Mouse (Mus musculus) kidney, adult 11 months (tissue): ENCODE data around the gene Cd81.
A peak's percentile ranks its signal among the peaks of the same experiment; 100 is the strongest.

Source experiments
- DNase-seq: peaks from one replicate; pipeline ENCODE4 v3.0.0; 2022

The Cd81 gene

DNA sequence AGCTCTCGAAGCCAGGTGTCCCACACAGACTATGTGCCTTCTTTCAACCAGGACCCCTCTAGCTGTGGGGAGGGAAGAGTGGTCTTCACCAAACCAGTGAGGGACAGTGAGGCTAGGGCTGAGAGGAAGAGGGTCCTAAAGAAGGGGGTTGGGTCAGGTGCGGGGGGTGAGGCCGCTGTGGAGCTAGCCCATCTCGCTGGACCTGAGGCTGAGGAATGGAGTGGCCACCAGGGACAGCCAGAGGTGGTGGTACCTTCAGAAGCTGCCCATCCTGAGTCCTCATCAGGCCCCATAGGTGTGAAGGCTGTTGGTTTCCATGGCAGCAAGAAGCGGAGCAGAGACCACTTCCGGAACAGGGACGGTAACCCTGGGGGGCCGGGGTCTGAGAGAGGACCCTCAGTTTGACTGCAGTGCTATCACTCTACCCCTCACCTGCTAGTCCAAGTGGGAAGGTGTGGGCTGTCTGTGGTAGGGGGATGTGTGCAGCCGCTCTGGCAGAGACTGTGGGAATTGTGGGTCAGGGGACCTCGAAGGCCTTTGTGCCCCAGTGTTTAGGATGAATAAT, 18.0 kb downstream of the Cd81 start:
- DNase-seq: no peak

DNA sequence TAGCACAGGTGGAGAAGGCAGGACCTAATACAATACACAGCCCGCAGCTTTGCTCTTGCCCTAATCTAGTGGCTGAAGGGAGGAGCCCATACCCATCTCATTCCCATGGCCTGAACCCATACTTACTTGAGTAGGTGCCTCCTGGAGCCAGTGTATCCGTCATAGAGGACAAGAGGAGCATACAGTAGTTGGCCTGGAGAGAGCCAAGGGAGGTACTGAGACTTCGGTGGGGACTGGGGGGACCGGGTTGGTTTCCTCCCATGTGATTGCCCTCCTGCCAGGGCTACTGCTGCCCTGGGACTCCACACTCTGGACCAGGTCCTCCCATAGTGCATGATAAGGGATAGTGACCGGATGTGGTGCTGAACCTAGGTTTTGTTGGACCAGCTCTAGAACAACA, 20.1 kb downstream of the Cd81 start:
- no peak for DNase-seq

DNA sequence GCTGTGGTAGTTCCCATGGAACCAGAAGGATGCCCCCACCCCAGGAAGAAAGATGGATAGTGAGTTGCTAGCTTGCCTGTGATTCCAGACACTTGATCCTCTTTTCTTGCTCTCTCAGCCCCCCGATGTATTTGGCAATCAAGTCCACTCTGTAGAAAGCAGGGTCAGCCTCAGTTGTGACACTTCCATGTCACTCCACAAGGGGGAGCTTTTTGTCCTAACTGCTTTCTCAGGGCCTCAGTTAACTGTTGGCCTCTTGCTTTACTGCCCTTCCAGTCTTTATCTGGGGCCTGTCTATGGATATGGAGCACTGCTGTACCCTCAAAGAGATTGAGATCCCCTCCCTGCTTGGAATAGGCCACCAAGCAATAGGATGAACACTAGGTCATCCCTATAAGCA, 20.5 kb downstream of the Cd81 start:
- no peak for DNase-seq

DNA sequence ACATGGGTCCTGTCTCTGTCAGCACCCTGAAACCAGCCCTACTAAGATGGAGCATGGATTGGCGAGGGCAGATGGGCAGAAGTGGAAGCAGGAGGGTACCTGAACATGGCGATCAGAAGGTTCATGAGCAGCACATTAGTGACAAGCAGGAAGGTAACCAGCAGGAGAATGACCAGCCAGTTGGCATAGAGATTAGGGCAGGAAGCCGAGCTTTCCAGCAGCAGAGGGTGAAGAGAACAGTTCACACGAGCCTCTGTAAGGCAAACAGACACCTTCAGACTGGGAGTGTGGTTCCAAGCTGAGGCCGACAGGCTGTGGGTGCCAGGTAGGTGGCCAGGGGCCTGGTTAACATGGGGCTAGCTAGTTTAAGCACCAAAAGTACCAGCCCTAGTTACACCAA, 22.9 kb downstream of the Cd81 start:
- no peak for DNase-seq

DNA sequence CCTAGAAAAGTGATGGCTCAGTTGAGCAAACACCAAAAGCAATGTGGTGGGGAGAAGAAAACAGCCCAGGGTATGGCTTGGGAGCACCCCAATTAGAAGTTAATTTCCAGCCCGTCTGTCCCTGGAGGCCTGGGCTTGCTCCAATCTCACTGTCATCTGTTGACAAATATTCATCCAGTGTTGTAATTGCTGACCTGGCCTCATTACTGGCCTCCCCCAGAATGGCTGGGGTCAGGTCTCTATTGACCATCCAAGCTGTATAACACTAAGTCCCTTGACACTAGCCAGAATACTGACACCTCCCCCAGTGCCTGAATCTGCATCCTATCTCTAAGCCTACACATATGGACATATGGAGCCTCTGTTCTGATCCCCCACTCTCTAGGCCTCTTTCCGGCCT, 24.8 kb downstream of the Cd81 start:
- DNase-seq: no peak

DNA sequence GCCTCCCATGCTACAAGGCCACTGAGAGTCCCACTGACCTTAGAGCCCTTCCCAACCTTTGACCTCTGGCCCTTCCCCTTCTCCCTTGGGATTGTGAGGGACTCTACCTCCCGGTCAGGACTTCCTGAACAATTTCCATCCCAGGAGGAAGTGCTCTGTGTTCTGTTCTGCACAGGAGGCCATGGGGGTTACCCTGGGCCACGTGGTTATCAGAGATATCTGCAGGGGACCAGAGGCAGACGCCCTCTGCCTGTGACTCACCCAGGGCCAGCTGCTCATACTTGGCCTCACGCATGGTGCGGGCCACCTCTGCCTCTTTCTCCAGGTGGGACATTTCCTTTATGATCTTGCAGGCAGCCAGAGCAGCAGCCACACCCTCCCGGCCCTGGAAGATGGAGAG, 29.5 kb downstream of the Cd81 start:
- no peak for DNase-seq

DNA sequence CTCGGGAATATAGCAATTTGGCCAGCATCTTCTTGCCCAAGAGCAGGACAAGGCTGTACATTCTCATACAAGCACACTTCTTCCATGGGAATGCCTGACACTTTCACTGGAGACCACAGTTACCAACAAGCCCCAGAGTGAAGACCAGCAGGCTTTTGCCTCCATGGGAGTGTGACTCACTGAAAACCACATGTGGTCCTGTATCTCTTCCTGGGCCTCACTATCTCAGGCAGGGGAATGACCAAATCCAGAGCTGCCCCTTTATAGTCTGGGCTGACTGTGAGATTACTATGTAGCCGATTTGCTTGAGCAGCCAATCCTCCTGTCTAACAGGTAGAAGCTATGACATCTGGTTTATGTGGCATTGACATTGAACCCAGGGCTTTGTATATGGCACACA, 31.2 kb downstream of the Cd81 start:
- DNase-seq: no peak

DNA sequence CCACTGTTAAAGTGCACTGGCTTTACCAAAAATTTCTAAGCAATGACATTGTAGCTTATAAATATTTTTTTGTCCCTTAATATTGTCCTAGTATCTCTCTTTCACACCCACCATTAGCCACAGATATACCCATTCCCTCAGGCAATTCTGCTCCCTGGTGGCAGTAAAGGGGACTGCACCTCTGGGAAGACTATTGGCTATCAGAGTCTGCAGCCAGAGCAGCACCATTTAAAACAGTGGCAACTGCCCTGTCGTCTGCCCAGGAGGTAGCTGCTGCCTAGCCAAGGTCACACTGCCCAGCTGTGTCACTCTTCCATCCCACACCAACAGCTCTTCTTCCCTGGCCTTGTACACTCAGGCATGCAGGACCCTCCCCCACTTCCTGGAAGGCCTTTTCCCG, 33.8 kb downstream of the Cd81 start:
- peak; percentile 40 for DNase-seq

DNA sequence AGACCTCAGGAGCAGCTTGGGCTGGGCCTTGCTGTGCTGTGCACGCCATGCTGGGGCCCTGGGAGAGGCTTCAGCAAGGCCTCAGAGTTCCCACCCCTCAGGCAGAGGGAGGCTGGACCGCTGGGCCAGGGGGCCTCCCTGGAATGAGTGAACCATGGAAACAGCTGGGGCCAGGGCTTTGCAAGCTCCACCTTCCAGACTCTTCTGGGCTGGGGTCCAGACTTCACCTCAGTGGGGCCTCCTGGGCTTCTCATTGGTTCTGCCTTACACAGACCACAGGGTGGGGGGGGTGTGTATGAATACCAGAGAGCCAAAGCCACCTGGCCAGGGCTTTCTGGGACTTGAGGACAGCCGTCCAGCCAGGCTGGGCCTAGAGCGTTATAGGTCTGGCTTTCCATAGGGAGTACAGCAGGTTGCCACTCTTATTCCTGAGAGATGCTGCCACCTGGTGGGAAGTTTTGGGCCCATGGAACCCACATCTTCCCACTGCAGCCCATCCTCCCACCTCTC, 34.6 kb downstream of the Cd81 start:
- DNase-seq: peak; percentile 50

DNA sequence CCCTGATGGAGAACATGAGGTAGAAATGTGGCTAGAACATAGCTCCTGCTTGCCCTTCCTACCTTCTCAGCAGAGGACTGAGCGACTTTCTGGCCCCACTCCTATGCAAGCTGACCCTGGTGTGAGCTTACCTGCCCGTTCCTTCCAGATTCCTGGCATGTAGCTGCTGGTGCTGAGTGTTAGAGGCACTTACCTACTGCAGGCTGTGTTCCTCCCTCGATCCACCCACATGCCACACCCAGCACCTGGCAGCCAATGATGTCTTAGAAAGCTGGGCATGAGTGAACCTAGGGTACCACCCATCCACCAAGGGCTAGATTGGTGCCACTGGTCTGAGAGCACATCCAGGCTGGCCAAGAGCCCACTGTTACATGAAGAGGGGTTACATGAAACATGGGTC, 41.3 kb downstream of the Cd81 start:
- no peak for DNase-seq

DNA sequence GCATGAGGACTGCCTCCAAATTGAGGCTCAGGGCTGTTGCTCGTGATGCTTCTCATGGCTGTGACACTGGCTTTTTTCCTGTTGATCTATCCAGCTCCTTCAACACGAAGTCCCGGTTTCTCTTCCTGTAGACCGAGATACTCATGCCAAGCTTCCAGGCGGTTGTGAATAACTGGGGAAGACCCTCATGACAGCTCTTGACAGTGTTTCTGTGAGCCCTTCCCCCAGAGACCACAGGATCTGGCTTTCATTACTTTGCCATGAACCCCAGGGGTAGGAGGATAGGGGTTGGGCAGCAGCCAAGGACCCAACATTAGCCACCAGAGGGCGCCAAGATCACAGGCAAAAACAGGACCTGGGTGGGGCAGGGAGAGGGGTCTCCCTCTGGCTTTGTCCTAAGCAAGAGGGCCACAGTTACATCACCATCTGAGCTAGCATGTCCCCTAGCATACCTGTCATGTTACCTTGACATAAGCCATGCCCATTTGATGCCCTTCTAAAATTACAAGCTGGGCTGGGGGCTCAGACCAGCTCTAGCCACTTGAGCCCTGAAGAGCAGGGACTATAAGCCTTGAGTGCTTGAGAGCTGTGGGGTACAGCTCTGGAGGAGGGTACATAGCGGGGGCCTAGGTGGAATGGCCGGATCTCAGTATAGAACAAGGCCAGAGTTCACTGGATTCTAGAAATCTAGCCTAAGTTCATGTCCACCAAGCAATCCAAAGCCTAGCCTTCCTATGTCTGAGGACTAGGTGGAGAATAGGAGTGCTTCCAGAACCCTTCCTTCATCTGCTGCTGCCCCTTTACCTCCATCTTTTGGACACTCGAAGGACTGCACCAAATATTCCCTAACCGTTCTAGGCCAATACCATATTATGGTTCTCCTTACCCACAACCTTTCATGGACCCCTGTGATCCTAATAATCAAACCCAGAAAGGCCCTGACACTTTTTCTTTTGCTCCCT, 42.3 kb downstream of the Cd81 start, which contains the start of gene Trpm5:
Gene Trpm5, minus strand, starts transcription at position 51 of the 962 bp plus-strand sequence.
- no peak for DNase-seq

DNA sequence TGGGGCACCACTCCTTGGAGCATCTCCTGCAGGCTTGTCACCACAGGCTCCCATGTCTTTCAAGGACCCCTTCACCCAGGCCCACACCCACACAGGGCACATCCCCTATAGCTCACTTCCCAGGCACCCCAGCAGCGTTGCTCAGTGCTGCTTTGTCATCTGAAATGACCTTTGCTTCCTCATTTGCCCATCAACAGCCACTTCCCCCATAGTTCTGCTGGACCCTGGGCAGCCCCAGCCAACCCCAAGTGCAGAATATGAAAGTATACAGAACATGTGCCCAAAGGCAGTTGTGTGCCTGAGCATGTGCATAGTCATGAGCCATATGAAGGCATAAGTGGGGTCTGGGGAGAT, 43.0 kb downstream of the Cd81 start:
- DNase-seq: no peak

DNA sequence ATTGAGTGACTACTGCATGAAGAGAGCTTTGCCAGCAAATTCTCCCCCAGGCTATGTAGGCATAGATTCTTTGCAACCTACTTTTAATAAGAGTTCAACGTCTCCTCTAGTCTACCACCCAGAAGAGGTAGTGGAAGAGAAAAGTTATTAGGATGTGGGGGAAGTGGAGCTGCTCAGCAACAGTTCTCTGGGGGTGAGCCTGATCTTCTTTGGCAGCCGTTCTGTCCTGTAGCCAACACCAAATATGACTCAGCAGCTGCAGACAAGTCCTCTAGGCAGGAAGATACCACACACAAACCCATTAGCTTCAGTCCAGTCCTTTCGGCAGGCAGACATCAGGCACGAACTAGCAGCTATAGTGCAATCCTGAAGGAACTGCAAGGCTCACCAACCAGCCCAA, 48.2 kb downstream of the Cd81 start:
- no peak for DNase-seq

DNA sequence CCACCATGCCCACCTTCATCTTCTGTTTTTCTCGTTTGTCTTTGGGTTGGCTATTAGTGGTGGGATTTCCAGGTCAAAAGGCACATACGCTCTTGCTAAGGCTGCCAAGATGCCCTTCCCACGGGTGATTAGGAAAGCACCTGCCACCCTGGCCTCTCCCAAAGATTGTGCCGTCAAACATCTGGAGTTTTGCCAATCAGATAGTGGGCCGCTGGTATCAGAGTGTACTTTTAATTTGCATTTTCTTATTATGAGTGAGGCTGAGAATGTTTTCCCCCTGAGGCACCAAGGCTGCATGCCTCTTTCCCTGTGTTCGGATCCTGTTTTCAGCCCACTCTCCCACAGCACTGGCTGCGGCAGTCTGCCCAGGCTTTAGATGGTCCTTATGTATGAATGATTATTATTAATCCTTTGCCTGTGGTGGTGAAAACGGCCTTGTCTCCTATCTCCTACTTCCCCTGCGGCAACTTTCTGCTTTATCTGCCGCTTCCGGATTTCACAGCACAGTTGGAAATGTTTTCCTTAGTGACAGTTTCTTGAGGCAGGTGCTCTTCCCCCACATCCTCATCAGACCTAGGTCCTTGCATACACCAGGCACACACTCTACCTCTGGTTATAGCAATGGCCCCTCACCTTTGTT, 52.8 kb downstream of the Cd81 start:
- peak; percentile 68 for DNase-seq

DNA sequence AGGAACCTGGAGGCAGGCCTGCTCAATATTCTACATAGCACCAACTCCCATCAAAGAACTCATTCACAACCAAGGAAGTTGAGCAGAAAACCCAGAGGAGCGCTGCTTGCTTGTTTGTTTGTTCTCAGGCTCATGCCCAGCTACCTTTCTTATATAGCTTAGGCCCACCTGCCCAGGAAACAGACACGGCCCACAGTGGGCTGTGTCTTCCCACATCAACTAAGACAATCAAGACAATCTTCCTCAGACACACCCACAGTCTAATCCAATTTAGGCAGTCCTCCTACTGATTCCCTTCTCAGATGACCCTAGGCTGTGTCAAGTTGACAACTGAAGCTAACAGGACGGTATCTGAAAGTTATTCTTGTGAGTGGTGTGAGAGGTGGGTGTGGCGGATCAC, 53.5 kb downstream of the Cd81 start, which contains the start of gene Kcnq1:
Gene Kcnq1, plus strand, starts transcription at position 301 of the 400 bp plus-strand sequence.
- DNase-seq: no peak

DNA sequence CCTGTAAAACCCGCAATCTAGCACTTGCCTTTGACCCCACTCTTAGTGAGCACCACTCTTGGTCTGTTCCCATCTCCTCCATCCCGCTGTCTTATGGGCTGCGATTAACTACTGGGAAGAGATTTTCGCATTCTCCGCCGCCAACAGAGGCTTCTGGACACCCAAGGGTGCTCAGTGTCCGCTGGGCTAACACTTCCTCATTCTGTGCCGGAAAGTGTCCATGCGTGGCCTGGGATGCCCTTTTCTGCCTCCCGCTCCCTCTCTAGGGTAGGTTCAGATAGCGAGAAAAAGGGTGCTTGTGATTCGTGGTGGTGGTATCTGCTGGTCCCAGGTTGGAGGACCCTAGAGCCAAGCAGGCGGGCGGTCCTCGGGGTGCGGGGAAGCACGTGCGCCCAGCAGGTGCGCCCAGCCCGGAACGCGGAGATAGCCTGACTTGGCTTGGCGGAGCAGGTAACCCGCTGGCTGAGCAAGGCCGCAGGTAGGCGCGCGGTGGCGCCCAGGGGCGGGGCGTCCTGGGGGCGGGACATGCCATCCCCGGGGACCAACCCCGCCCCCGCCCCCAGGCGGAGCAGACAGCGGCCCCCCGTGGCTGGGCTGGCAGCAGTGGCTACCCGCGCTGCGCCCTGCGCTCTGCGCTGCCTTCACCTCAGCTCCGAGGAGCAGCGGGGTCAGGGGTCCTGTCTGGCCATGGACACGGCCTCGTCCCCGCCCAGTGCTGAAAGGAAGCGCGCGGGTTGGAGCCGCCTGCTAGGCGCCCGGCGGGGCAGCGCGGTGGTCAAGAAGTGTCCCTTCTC, 54.3 kb downstream of the Cd81 start:
- DNase-seq: peak; percentile 81

DNA sequence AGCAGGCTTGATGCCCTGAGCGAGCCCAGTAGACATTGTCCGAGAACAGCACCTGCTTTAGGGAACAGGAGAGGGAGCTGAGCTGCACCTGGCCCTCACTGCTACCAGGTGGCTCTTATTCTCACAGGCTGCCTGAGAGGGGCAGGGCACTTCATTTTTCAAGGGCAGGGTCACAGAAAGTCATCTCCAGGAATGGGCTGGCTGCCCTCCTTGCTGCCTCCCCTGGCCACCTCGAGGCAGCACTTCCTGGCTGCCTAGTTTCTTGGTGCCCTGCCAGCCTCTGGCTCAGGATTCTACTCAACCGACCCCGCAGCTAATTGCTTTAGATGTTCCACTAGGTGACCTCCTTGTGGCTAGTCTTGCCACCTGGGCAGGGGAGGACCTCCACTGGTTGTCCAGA, 55.7 kb downstream of the Cd81 start:
- peak; percentile 80 for DNase-seq

DNA sequence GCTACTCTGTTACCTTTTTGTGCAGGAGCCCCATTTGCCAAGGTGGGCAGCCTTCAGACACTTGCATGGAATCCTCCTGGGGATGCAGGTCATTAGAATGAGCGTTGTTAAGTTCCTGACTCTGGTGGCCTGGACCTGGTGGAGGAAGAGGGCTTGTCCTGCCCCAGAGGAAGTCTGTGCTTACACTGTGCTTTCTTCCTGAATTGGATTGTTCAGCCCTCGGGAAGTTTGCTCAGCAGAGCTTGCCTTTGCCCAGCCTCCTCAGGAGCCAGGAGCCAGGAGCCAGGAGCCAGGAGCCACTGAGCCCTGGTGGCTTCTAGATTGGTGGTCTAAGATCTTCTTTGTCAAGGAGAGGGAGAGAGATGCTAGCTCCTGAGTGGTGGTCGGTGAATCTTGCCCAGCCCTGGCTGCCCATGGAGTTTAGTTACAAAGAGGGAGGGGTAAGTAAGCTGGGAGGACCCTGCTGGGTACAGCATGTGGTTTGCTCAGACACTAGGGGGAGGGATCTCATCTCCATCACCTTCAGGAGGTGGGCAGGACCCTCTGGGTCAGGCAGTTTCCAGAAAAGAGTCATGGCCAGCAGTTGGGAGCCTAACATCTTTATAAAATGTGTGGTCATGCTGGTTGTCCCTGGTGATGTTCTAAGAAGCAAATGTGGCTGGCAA, 56.6 kb downstream of the Cd81 start:
- DNase-seq: no peak

DNA sequence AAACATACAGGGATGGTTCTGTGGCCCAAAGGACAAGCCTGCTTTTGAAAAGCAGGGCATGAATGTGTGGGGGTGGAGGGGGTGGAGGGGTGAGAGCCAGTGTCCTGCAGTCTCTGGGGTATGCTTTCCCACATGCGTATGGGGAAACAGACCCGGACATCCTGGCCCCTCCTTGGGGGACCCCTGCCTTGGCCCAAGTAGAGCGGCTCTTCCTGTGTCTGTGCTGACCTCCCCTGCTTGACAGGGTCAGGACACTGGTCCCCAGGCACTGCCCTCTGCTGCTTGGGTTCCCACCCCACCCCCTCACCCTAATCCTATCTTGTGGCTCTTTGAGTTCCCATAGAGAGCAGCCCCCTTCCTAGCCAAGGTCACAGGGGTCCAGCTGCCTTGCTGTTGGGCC, 57.2 kb downstream of the Cd81 start:
- DNase-seq: no peak

DNA sequence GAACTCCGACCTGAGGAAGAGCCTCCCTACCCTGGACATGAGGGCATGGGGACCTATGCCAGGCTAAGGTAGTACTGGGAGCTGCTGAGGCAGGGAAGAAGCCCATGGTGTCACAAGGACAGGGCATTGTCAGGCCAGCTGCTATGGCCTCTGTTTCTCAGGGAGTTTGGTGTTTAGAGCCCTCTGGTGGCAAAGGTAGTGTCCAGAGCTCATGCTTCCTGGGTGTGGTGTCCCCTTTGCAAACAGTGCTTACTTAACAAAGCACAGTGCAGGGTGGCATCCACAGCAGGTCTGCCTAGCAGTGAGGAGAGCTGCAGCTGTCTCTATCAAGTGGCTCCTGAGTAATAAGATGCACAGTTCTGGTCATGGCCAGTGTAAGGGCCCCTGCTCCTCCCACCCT, 58.3 kb downstream of the Cd81 start:
- DNase-seq: no peak

DNA sequence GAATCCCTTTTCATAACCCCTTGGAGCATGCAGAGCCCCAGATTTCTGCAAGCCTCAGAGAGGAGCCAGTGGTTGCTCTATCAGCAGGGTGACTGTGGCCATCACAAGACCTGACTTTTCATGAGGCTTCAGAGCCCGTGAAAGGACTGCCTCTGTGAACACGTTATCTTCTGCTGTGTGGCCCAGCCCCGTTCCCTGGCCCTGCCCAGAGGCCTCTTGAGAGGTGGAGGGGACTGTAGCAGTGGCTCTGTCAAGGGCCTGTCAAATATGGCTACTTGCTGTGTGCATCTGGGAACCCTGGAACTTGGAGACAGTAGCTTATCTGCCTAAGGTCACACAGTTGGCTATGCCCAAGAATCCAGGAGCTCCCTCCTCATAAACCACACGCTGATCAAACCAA, 59.2 kb downstream of the Cd81 start:
- no peak for DNase-seq

DNA sequence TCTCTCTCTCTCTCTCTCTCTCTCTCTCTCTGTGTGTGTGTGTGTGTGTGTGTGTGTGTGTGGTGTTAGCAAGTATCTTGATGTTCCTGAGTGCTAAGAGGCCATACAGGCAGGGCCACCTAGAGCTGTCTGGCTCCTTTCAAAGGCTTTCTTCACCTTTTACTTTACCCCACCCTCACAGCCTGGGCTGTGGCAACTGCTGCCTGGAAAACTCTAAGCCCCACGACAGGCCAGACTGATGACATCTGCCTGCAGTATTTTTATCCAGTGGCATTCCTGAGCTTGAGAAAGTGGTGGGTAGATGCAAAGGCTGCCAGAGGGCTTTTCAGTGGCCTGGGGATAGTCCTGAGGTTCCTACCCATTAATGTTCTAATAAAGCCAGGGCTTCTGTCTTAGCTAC, 59.9 kb downstream of the Cd81 start:
- no peak for DNase-seq
